Mouse (Mus musculus): ENCODE measurements at regions not wholly inside any gene's neighbourhood (a gene's known extent, or its start where the extent isn't known, plus 50 kb on each side); places are given as distances from the start of the nearest gene placed in this dataset.
A peak's percentile ranks its signal among the peaks of the same experiment; 100 is the strongest.

DNA sequence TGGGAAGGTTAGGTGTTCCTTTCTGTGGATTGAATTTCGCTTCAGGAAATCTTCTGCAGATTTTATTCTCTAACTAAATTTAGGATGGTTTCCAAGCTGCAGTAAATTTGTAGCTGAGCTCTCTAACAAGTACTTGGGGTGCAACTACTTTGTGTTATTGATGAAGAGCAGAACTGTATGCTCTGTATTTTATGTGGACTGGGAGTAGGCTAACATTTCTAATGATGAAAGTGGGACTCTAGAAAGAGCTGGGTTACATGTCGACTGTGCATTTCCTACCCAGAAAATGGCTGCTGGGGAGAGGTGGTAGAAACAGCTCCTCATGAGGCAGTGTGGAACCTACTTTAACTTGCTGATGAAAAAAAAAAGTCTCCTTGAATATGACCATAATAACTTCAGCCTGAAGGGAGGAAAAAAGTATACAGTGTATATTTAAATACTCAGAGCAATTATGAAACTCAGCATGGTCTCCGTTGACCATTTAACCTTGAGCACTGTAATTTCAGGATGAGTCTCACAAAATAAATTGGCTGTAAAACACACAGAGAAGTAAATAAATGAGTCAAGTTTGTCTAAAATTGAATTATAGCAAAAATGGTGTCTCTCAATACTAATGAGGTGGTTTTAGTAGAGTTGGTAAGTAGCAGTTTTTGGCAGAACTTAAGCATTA, 852.6 kb downstream of the Stpg2 start:
- DNase-seq (ENCODE audit: extremely low read depth): peak; percentile 47
- in situ Hi-C loops (cut with MboI; ENCODE audit: low pct_ligation_motif_present, low pct_unique_long_range_greater_than_20kb, low sequenced_read_pairs) (no loop called here), dilution Hi-C loops (cut with MboI; ENCODE audit: extremely low pct_ligation_motif_present, extremely low pct_unique_long_range_greater_than_20kb, low sequenced_read_pairs) (no loop called here)
- Histone ChIP-seq H3K79me2 (replicated peaks; ENCODE audit: control insufficient read depth, extremely low read depth, insufficient read depth, poor library complexity, severe bottlenecking) (no peaks in the 10 kb centered on the region), H3K27ac (ENCODE audit: insufficient read depth, low read depth) (peak overlapping the region; percentile 69; the same call in 1 of the 2 replicates), H3K9me3 (replicated peaks; ENCODE audit: low read length) (no peaks in the 10 kb centered on the region), H3K36me3 (replicated peaks in 1 of 2; ENCODE audit: control insufficient read depth in 1 of 2, insufficient read depth in 1 of 2, low read length in 1 of 2) (no peaks in the 10 kb centered on the region), H3K4me1 (ENCODE audit: control insufficient read depth in 1 of 2, insufficient read depth in 2 of 2) (peaks cover 21 to 51% of the 10 kb centered on the region in 2 experiments), H3K27me3 (replicated peaks) (no peaks in the 10 kb centered on the region), H3K4me3 (replicated peaks in 1 of 3; ENCODE audit: low read depth in 2 of 3, low read length in 2 of 3, poor library complexity in 1 of 3) (no peak overlapping the region), H3K9ac (ENCODE audit: insufficient read depth, low read depth) (peak overlapping the region; percentile 40; the same call in 1 of the 2 replicates), H3K4me2 (ENCODE audit: insufficient read depth, low read depth, poor library complexity, severe bottlenecking) (peak overlapping the region; percentile 68)
- TF ChIP-seq RCOR1 (conservative IDR thresholded peaks at IDR 0.05; ENCODE audit: low read depth, low read length) (peak; percentile 60; the same call in 1 of the 2 replicates), POLR2A (IDR thresholded peaks at IDR 0.05; ENCODE audit: low read depth, low read length) (no peak), TBP (conservative IDR thresholded peaks at IDR 0.05; ENCODE audit: low read depth, low read length) (no peak), TCF12 (IDR thresholded peaks at IDR 0.05; ENCODE audit: low read depth, low read length) (no peak), GABPA (IDR thresholded peaks at IDR 0.05; ENCODE audit: insufficient replicate concordance, low read depth, low read length) (no peak), MAZ (IDR thresholded peaks at IDR 0.05; ENCODE audit: low read depth, low read length) (no peak), IRF4 (IDR thresholded peaks at IDR 0.05; ENCODE audit: low read depth, low read length) (peak; percentile 83; the same call in 1 of the 2 replicates), BHLHE40 (IDR thresholded peaks at IDR 0.05; ENCODE audit: low read depth, low read length) (peak; percentile 63; the same call in 1 of the 2 replicates), KAT2A (IDR thresholded peaks at IDR 0.05; ENCODE audit: insufficient replicate concordance, low read length) (no peak), JUND (conservative IDR thresholded peaks at IDR 0.05; ENCODE audit: low read depth, low read length) (peak; percentile 92), ELF1 (IDR thresholded peaks at IDR 0.05; ENCODE audit: low read depth, low read length) (no peak), POLR2AphosphoS2 (IDR thresholded peaks at IDR 0.05; ENCODE audit: low read depth, low read length) (no peak), MXI1 (IDR thresholded peaks at IDR 0.05; ENCODE audit: low read depth, low read length) (no peak), ZKSCAN1 (IDR thresholded peaks at IDR 0.05; ENCODE audit: borderline replicate concordance, low read depth, low read length) (no peak), CTCF (conservative IDR thresholded peaks at IDR 0.05 in 1 of 2, IDR thresholded peaks at IDR 0.05 in 1 of 2; ENCODE audit: low read depth in 2 of 2, low read length in 2 of 2) (no peak), PAX5 (IDR thresholded peaks at IDR 0.05; ENCODE audit: low read length) (no peak), ZC3H11A (IDR thresholded peaks at IDR 0.05; ENCODE audit: low read depth, low read length) (no peak), USF1 (IDR thresholded peaks at IDR 0.05; ENCODE audit: low read depth, low read length) (no peak), UBTF (IDR thresholded peaks at IDR 0.05; ENCODE audit: low read depth, low read length) (no peak), JUN (IDR thresholded peaks at IDR 0.05; ENCODE audit: insufficient read depth, low read depth, low read length) (peak; percentile 89), E2F4 (IDR thresholded peaks at IDR 0.05; ENCODE audit: insufficient replicate concordance, low read depth, low read length) (no peak), SMC3 (IDR thresholded peaks at IDR 0.05; ENCODE audit: low read depth, low read length) (no peak), MEF2A (IDR thresholded peaks at IDR 0.05; ENCODE audit: borderline replicate concordance, low read depth, low read length) (peak; percentile 80; the same call in 1 of the 2 replicates), ETS1 (conservative IDR thresholded peaks at IDR 0.05; ENCODE audit: low read depth, low read length) (peak; percentile 77), RAD21 (IDR thresholded peaks at IDR 0.05; ENCODE audit: low read depth, low read length) (no peak), USF2 (conservative IDR thresholded peaks at IDR 0.05; ENCODE audit: low read depth, low read length) (no peak), NELFE (IDR thresholded peaks at IDR 0.05; ENCODE audit: low read depth, low read length) (no peak), CHD1 (IDR thresholded peaks at IDR 0.05; ENCODE audit: low read depth, low read length) (no peak), CHD2 (IDR thresholded peaks at IDR 0.05; ENCODE audit: low read length) (no peak), ZNF384 (IDR thresholded peaks at IDR 0.05; ENCODE audit: low read depth, low read length) (peak; percentile 93), HCFC1 (IDR thresholded peaks at IDR 0.05; ENCODE audit: low read depth, low read length) (no peak), MAFK (IDR thresholded peaks at IDR 0.05; ENCODE audit: insufficient replicate concordance, low read length) (0 out of 2 replicates have a peak, but pooled peaks have one; percentile 49), ZMIZ1 (IDR thresholded peaks at IDR 0.05; ENCODE audit: low read depth, low read length) (no peak), MAX (IDR thresholded peaks at IDR 0.05; ENCODE audit: low read length) (no peak), MYC (IDR thresholded peaks at IDR 0.05; ENCODE audit: low read depth, low read length) (peak; percentile 60; the same call in 1 of the 2 replicates), EP300 (IDR thresholded peaks at IDR 0.05; ENCODE audit: low read length) (peak; percentile 87), NRF1 (IDR thresholded peaks at IDR 0.05; ENCODE audit: low read depth, low read length) (no peak), SIN3A (IDR thresholded peaks at IDR 0.05; ENCODE audit: low read length) (0 out of 2 replicates have a peak, but pooled peaks have one; percentile 53)

Data from CH12.LX (cell line).